Mouse (Mus musculus) heart, embryonic 10.5 days (tissue): ENCODE measurements around the gene Zfp574. TPM values are rescaled to one million over a fixed set of nuclear protein-coding genes. Genes with fewer than 3 reads are reported as not detected.
A peak's percentile ranks its signal among the peaks of the same experiment; 100 is the strongest.

Experiments used
- DNase-seq: peaks from one replicate; pipeline ENCODE4 v3.0.0-alpha.2; 2017; ENCODE audit warnings: low spot score
- H3K27ac ChIP-seq: fragments of 300-500 bp; sonication (generic); 2 replicates; pipeline ENCODE4 v1.5.1; 2016; ENCODE audit warnings: mild to moderate bottlenecking
- H3K27me3 ChIP-seq: fragments of 300-500 bp; sonication (generic); 2 replicates; pipeline ENCODE4 v1.6.1; 2016; ENCODE audit warnings: mild to moderate bottlenecking; ENCODE audit not compliant: poor library complexity, insufficient read depth, severe bottlenecking
- H3K36me3 ChIP-seq: fragments of 300-500 bp; sonication (generic); 2 replicates; pipeline ENCODE4 v1.6.1; 2016; ENCODE audit warnings: mild to moderate bottlenecking, moderate library complexity
- H3K4me1 ChIP-seq: fragments of 300-500 bp; sonication (generic); 2 replicates; pipeline ENCODE4 v1.6.1; 2016; ENCODE audit warnings: mild to moderate bottlenecking
- H3K4me3 ChIP-seq: fragments of 300-500 bp; sonication (generic); 2 replicates; pipeline ENCODE4 v1.5.1; 2016; ENCODE audit warnings: mild to moderate bottlenecking, moderate library complexity
- H3K9me3 ChIP-seq: fragments of 300-500 bp; sonication (generic); 2 replicates; pipeline ENCODE4 v1.6.1; 2016; ENCODE audit warnings: mild to moderate bottlenecking, moderate library complexity
- WGBS: fragments of 180-500 bp; shearing (Covaris S2); methylation state at CpG from one replicate; pipeline ENCODE4 v1.1.7; 2016; 5-methylcytosine and 5-hydroxymethylcytosine counted together
- polyA plus RNA-seq: library from polyadenylated mRNA; unstranded; fragments of >200 nt; fragmentation: Nextera tagmentation; extraction: Ambion mirVana; gene quantifications from 2 replicates; pipeline ENCODE4 v1.2.1, GENCODE M21; 2016

Gene Zfp574
- polyA plus RNA-seq, 1 experiment from 2014 or later, result 30.2 TPM

- Histone ChIP-seq H3K4me1 (peaks cover 27% of the 10 kb centered on the region), H3K4me3 (no peak overlapping the region), H3K9me3 (no peaks in the 10 kb centered on the region), H3K36me3 (peaks cover 92% of the 10 kb centered on the region), H3K27me3 (no peaks in the 10 kb centered on the region), H3K27ac (peak overlapping the region; percentile 23; the same call in 1 of the 2 replicates)
- no peak for DNase-seq
- 40% methylated on average over 4 of the region's 4 CpGs for WGBS
Observed at GRCm38 (mm10) chr7:25056951-25057350, 15.4 kb upstream of the Zfp574 start.

GRCm38 (mm10) chr7:25057888-25058287, 14.5 kb upstream of the Zfp574 start:
- 90% methylated on average over 5 of the region's 5 CpGs for WGBS
- Histone ChIP-seq H3K27me3 (no peaks in the 10 kb centered on the region), H3K4me1 (peaks cover 27% of the 10 kb centered on the region), H3K27ac (no peak overlapping the region), H3K36me3 (peaks cover 94% of the 10 kb centered on the region), H3K4me3 (no peak overlapping the region), H3K9me3 (no peaks in the 10 kb centered on the region)
- no peak for DNase-seq

DNA sequence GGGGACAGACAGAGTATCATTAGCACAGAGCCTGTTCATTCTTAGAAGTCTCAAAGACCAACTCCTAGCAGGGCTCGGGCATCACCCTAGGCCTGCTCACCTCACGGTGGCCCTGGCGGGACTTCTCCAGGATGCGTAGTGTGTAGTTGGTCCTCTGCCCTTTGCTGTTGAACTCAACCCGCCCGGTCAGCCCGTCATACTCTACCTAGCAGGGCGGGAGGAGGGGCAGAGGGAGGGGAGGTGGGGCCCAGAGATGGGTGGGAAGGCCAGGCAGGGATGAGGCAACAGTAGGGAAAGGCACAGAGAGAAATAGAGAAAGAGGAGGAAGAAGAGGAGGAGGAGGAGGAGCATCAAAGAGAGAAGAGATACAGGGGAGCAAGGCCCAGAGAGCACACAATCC, 14.0 kb upstream of the Zfp574 start:
- Histone ChIP-seq H3K4me3 (no peak overlapping the region), H3K27me3 (no peaks in the 10 kb centered on the region), H3K36me3 (peaks cover 94% of the 10 kb centered on the region), H3K9me3 (no peaks in the 10 kb centered on the region), H3K4me1 (peaks cover 27% of the 10 kb centered on the region), H3K27ac (no peak overlapping the region)
- 81% methylated on average over 8 of the region's 8 CpGs for WGBS
- DNase-seq, result no peak

GRCm38 (mm10) chr7:25058836-25059235, 13.5 kb upstream of the Zfp574 start:
- Histone ChIP-seq H3K4me1 (peaks cover 27% of the 10 kb centered on the region), H3K27me3 (no peaks in the 10 kb centered on the region), H3K9me3 (no peaks in the 10 kb centered on the region), H3K36me3 (peaks cover 94% of the 10 kb centered on the region), H3K27ac (no peak overlapping the region), H3K4me3 (no peak overlapping the region)
- DNase-seq, result no peak
- WGBS, result 92% methylated on average over 14 of the region's 14 CpGs

DNA sequence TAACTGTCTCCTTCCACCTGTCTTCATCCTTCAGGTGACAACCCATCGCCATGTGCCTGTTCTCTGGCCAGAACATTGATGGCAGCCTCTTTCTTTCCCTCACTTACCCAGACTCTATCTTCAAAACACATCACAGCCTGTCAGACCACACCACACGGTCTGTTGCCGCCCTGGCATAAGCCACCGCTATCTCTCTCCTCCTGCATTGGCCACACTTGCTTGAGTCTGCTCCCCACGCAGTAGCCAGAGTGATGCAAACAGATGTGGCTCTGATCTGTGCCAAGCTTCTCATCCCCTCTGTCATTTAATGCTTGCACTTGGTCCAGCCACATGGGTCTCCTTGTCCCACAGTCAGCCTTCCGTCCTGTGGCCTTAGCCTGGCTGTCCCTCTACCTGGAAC, 9.0 kb upstream of the Zfp574 start:
- Histone ChIP-seq H3K27ac (no peak overlapping the region), H3K4me1 (peaks cover 5% of the 10 kb centered on the region; the same call in 1 of the 2 replicates), H3K27me3 (no peaks in the 10 kb centered on the region), H3K9me3 (no peaks in the 10 kb centered on the region), H3K36me3 (peaks cover 94% of the 10 kb centered on the region), H3K4me3 (no peak overlapping the region)
- no peak for DNase-seq
- WGBS, result 86% methylated on average over 6 of the region's 6 CpGs

DNA sequence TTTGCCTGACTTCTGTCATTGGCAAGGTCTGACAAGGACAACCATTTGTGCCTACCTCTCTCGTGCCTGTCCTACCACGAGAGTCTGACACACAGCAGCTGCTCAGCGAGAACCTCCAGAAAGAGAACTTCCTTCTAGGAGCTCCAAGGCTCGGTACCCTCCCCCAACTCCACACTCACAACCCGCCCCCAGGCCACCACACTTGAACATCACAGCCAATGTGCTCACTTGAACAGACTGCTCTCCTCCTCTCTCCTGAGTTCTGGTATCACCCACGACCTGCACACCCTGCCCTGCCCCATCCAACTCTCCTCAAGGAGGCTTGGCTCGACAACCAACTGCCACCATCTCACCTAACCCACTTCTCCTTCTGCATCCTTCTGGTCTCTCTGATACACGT, 8.5 kb upstream of the Zfp574 start:
- 80% methylated on average over 8 of the region's 8 CpGs for WGBS
- DNase-seq, result no peak
- Histone ChIP-seq H3K27ac (no peak overlapping the region), H3K9me3 (no peaks in the 10 kb centered on the region), H3K4me3 (no peak overlapping the region), H3K4me1 (no peaks in the 10 kb centered on the region), H3K36me3 (peaks cover 93% of the 10 kb centered on the region), H3K27me3 (no peaks in the 10 kb centered on the region)

- H3K36me3 ChIP-seq, result peaks cover 69% of the 10 kb centered on the region
Observed at GRCm38 (mm10) chr7:25067338-25067737, 5.0 kb upstream of the Zfp574 start.

DNA sequence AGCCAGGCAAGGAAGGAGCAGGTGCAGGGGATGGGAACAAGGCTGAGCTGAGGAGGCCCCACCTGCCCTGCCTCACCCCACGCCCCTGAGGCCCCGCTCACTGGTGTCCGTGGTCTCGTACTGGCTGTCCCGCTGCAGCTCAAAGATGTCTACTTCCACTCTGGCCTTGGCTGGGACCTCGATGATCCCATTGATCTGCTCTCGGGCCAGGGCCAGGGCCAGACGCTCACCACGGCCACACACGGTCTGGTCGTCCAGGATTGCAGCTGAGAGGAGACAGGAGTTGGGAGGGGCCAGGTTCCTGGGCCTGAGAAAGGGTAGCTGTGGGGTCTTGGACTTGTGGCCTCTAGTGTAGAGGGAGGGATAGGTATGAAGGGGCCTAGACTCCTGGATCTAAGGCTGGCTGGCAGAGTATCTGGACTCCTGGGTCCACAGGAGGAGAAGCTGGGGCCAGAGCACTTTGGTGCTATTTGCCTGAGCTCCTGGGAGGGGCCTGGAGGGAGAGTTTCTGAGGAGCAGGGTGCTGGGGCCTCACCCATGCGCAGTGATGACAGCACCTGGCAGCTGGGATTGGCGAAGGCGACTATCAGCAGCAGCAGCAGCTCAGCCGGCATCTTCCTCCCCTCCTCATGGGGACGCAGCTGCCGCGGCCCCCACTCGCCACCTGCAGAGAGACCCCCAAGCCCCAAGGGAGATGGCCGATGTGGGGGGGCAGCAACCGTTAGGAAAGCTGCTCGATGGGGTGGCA, 4.3 kb upstream of the Zfp574 start:
- WGBS, result 90% methylated on average over 22 of the region's 22 CpGs
- Histone ChIP-seq H3K4me1 (peaks cover 40% of the 10 kb centered on the region), H3K27me3 (no peaks in the 10 kb centered on the region), H3K9me3 (no peaks in the 10 kb centered on the region), H3K4me3 (no peak overlapping the region), H3K27ac (no peak overlapping the region), H3K36me3 (peaks cover 61% of the 10 kb centered on the region)
- no peak for DNase-seq

More at GRCm38 (mm10) chr7:25067338-25067737, 5.0 kb upstream of the Zfp574 start:
- Histone ChIP-seq H3K27ac (no peak overlapping the region), H3K4me1 (peaks cover 32% of the 10 kb centered on the region), H3K4me3 (no peak overlapping the region), H3K9me3 (no peaks in the 10 kb centered on the region), H3K27me3 (no peaks in the 10 kb centered on the region)
- DNase-seq, result no peak
- 91% methylated on average over 7 of the region's 7 CpGs for WGBS

DNA sequence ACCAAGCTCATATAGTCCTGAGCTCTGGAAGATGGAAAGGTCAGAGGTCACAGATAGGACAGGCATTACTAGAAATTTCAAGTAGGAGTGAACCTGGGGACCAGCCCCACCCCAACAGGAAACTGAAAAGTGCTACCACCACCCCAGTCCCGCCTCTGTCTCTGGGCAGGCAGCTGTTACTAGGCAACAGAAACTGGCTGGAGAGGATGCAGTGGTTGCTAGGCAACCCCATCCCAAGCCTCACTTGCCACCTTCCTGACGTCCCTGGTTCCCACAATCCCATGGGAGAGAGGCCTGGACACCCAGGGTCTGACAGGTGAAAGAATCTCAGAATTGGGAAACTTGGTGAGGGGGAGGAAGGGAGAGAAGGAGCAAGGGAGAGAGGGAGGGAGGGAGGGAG, 3.6 kb upstream of the Zfp574 start:
- Histone ChIP-seq H3K27ac (no peak overlapping the region), H3K4me3 (no peak overlapping the region), H3K27me3 (no peaks in the 10 kb centered on the region), H3K9me3 (no peaks in the 10 kb centered on the region), H3K4me1 (peaks cover 46% of the 10 kb centered on the region), H3K36me3 (peaks cover 55% of the 10 kb centered on the region)
- WGBS, result 50% methylated on average over 2 of the region's 2 CpGs
- DNase-seq, result no peak

GRCm38 (mm10) chr7:25072716-25073390, 486 bp downstream of the Zfp574 start:
- Histone ChIP-seq H3K36me3 (peaks cover 16% of the 10 kb centered on the region), H3K27ac (peak overlapping the region; percentile 94), H3K4me3 (peak overlapping the region; percentile 80), H3K9me3 (no peaks in the 10 kb centered on the region), H3K27me3 (no peaks in the 10 kb centered on the region), H3K4me1 (peaks cover 65% of the 10 kb centered on the region)
- 1% methylated on average over 14 of the region's 33 CpGs for WGBS
- DNase-seq, result peak; percentile 89

- Histone ChIP-seq H3K9me3 (no peaks in the 10 kb centered on the region), H3K27ac (peak overlapping the region; percentile 94), H3K4me1 (peaks cover 75% of the 10 kb centered on the region), H3K4me3 (peak overlapping the region; percentile 80; the same call in 1 of the 2 replicates), H3K36me3 (peaks cover 6% of the 10 kb centered on the region; the same call in 1 of the 2 replicates), H3K27me3 (no peaks in the 10 kb centered on the region)
- no peak for DNase-seq
- WGBS, result 86% methylated on average over 8 of the region's 8 CpGs
Observed at GRCm38 (mm10) chr7:25073924-25074323, 1.6 kb downstream of the Zfp574 start.

- no peaks in the 10 kb centered on the region for H3K27me3 ChIP-seq
- WGBS, result 21% methylated on average over 7 of the region's 7 CpGs
Observed at GRCm38 (mm10) chr7:25076296-25076662, 3.9 kb downstream of the Zfp574 start.

GRCm38 (mm10) chr7:25076663-25077413, 4.5 kb downstream of the Zfp574 start:
- Histone ChIP-seq H3K36me3 (peaks cover 26% of the 10 kb centered on the region), H3K27me3 (no peaks in the 10 kb centered on the region), H3K27ac (peak overlapping the region; percentile 96), H3K4me3 (peak overlapping the region; percentile 99), H3K4me1 (peaks cover 58% of the 10 kb centered on the region), H3K9me3 (no peaks in the 10 kb centered on the region)
- under 1% methylated on average over 56 of the region's 56 CpGs for WGBS
- DNase-seq, result peak; percentile 100

More at GRCm38 (mm10) chr7:25076296-25076662, 3.9 kb downstream of the Zfp574 start:
- H3K4me3 ChIP-seq, result peak overlapping the region; percentile 99
- no peaks in the 10 kb centered on the region for H3K9me3 ChIP-seq
- peaks cover 64% of the 10 kb centered on the region for H3K4me1 ChIP-seq
- peaks cover 20% of the 10 kb centered on the region for H3K36me3 ChIP-seq
- peak overlapping the region; percentile 92 for H3K27ac ChIP-seq
- no peak for DNase-seq
